18 mouse cellular contexts compared by ENCODE assay signal in the genomic region with DNA sequence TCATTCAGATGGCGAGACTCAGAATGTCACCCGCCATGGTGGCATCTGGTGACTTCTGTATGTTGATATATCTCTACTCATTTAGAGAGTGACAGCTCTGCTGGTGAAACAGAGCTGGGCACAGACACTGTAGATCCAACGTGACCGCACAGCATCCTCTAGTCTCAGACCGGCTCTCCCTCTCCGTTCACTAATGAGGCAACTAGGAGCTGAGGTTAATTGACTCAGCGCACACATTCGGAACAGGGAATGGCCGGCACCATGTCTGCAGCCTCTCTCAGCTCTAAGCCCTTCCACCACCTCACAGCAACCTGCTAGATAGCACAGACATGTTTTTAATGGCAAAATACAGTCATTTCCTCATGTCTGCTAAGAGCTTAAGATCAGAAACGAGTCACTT.
"Had no signal": no experiment of that assay in that cellular context is flagged by ENCODE, and none has a peak within 500 bp of the region (broad histone marks: within the 10 kb centered on the region; RNA-seq: fewer than 3 reads in every experiment).

No protein-coding gene starts in this region.

- H3K4me2 ChIP-seq: limb, embryonic 13.5 days; liver, embryonic 12.5 days; liver, embryonic 15.5 days; lung, embryonic 15.5 days had no signal

- H3K9me3 ChIP-seq: limb, embryonic 10.5 days; limb, embryonic 13.5 days; liver, embryonic 12.5 days; liver, embryonic 15.5 days; lung, embryonic 15.5 days had no signal

- H3K4me3 ChIP-seq: limb, embryonic 10.5 days; limb, embryonic 13.5 days; liver, embryonic 12.5 days; liver, embryonic 15.5 days; lung, embryonic 15.5 days; megakaryocyte, embryonic 14.5 days; midbrain, embryonic 10.5 days had no signal

- H3K36me3 ChIP-seq: limb, embryonic 10.5 days; limb, embryonic 13.5 days; liver, embryonic 12.5 days; liver, embryonic 15.5 days; lung, embryonic 15.5 days; midbrain, embryonic 10.5 days had no signal

- DNase-seq: kidney, adult 9 months; kidney, postnatal 14 days; kidney, postnatal 4 days; layer of hippocampus, adult 9-11 months; liver; lung, adult 18-20 months; lung, postnatal 10 days; lung, postnatal 36 days; midbrain, embryonic 14.5 days; thymus, adult 18-20 months; thymus, postnatal 36 days had no signal

- H3K4me1 ChIP-seq: limb, embryonic 13.5 days; liver, embryonic 12.5 days; liver, embryonic 15.5 days; lung, embryonic 15.5 days had no signal

- H3K27me3 ChIP-seq: limb, embryonic 13.5 days; liver, embryonic 12.5 days; liver, embryonic 15.5 days; lung, embryonic 15.5 days had no signal

- H3K9ac ChIP-seq: limb, embryonic 13.5 days; liver, embryonic 12.5 days; liver, embryonic 15.5 days; lung, embryonic 15.5 days had no signal

- ATAC-seq: liver, embryonic 12.5 days had no signal

- H3K27ac ChIP-seq: limb, embryonic 10.5 days; limb, embryonic 13.5 days; liver, embryonic 12.5 days; liver, embryonic 15.5 days; lung, embryonic 15.5 days; midbrain, embryonic 10.5 days had no signal
